Mouse (Mus musculus): ENCODE measurements around the gene Casc1. TPM values are rescaled to one million over a fixed set of nuclear protein-coding genes. Genes with fewer than 3 reads are reported as not detected.

Casc1 gene
- total and polyA plus RNA-seq, 3 experiments: 0.21 to 0.33 (median 0.25) TPM

- dilution Hi-C loops (cut with MboI; ENCODE audit: extremely low pct_ligation_motif_present, extremely low pct_unique_long_range_greater_than_20kb, low sequenced_read_pairs) (no loop called here), in situ Hi-C loops (cut with MboI; ENCODE audit: low pct_ligation_motif_present, low pct_unique_long_range_greater_than_20kb, low sequenced_read_pairs) (no loop called here)
- H3K9me3 ChIP-seq (replicated peaks; ENCODE audit: low read length): no peaks in the 10 kb centered on the region
- no peak overlapping the region for H3K4me2 ChIP-seq (ENCODE audit: insufficient read depth, low read depth, poor library complexity, severe bottlenecking)
- no peak for DNase-seq (ENCODE audit: extremely low read depth)
- no peak for TF ChIP-seq ETS1 (conservative IDR thresholded peaks at IDR 0.05; ENCODE audit: low read depth, low read length)
- no peak for TF ChIP-seq SMC3 (IDR thresholded peaks at IDR 0.05; ENCODE audit: low read depth, low read length)
- peaks cover 0 to 25% of the 10 kb centered on the region in 2 experiments; a peak in 2 of 4 replicates for H3K4me1 ChIP-seq (ENCODE audit: control insufficient read depth in 1 of 2, insufficient read depth in 2 of 2)
- H3K27ac ChIP-seq (ENCODE audit: insufficient read depth, low read depth): no peak overlapping the region
- peaks cover 53 to 96% of the 10 kb centered on the region in 2 experiments for H3K36me3 ChIP-seq (replicated peaks in 1 of 2; ENCODE audit: control insufficient read depth in 1 of 2, insufficient read depth in 1 of 2, low read length in 1 of 2)
- no peaks in the 10 kb centered on the region for H3K27me3 ChIP-seq (replicated peaks)
- no peaks in the 10 kb centered on the region for H3K79me2 ChIP-seq (replicated peaks; ENCODE audit: control insufficient read depth, extremely low read depth, insufficient read depth, poor library complexity, severe bottlenecking)
- H3K9ac ChIP-seq (ENCODE audit: insufficient read depth, low read depth): no peak overlapping the region
- H3K4me3 ChIP-seq (replicated peaks in 1 of 3; ENCODE audit: low read depth in 2 of 3, low read length in 2 of 3, poor library complexity in 1 of 3): no peak overlapping the region
Measured at GRCm38 (mm10) chr6:145173781-145174191, 37.0 kb downstream of the Casc1 start.

- H3K79me2 ChIP-seq (replicated peaks; ENCODE audit: control insufficient read depth, extremely low read depth, insufficient read depth, poor library complexity, severe bottlenecking): no peaks in the 10 kb centered on the region
- no peak overlapping the region for H3K9ac ChIP-seq (ENCODE audit: insufficient read depth, low read depth)
- H3K27me3 ChIP-seq (replicated peaks): no peaks in the 10 kb centered on the region
- H3K4me2 ChIP-seq (ENCODE audit: insufficient read depth, low read depth, poor library complexity, severe bottlenecking): no peak overlapping the region
- no peak overlapping the region for H3K4me3 ChIP-seq (replicated peaks in 1 of 3; ENCODE audit: low read depth in 2 of 3, low read length in 2 of 3, poor library complexity in 1 of 3)
- no peak for DNase-seq (ENCODE audit: extremely low read depth)
- H3K36me3 ChIP-seq (replicated peaks in 1 of 2; ENCODE audit: control insufficient read depth in 1 of 2, insufficient read depth in 1 of 2, low read length in 1 of 2): peaks cover 64 to 96% of the 10 kb centered on the region in 2 experiments
- no peak for TF ChIP-seq GABPA (IDR thresholded peaks at IDR 0.05; ENCODE audit: insufficient replicate concordance, low read depth, low read length)
- no peak for TF ChIP-seq TCF12 (IDR thresholded peaks at IDR 0.05; ENCODE audit: low read depth, low read length)
- no peak for TF ChIP-seq RCOR1 (conservative IDR thresholded peaks at IDR 0.05; ENCODE audit: low read depth, low read length)
- TF ChIP-seq USF1 (IDR thresholded peaks at IDR 0.05; ENCODE audit: low read depth, low read length): no peak
- no peak for TF ChIP-seq ZKSCAN1 (IDR thresholded peaks at IDR 0.05; ENCODE audit: borderline replicate concordance, low read depth, low read length)
- TF ChIP-seq EP300 (IDR thresholded peaks at IDR 0.05; ENCODE audit: low read length): no peak
- no peak for TF ChIP-seq CHD1 (IDR thresholded peaks at IDR 0.05; ENCODE audit: low read depth, low read length)
- no peak for TF ChIP-seq TBP (conservative IDR thresholded peaks at IDR 0.05; ENCODE audit: low read depth, low read length)
- TF ChIP-seq ELF1 (IDR thresholded peaks at IDR 0.05; ENCODE audit: low read depth, low read length): no peak
- TF ChIP-seq UBTF (IDR thresholded peaks at IDR 0.05; ENCODE audit: low read depth, low read length): no peak
- no peaks in the 10 kb centered on the region for H3K9me3 ChIP-seq (replicated peaks; ENCODE audit: low read length)
- peaks cover 0 to 18% of the 10 kb centered on the region in 2 experiments; a peak in 2 of 4 replicates for H3K4me1 ChIP-seq (ENCODE audit: control insufficient read depth in 1 of 2, insufficient read depth in 2 of 2)
- H3K27ac ChIP-seq (ENCODE audit: insufficient read depth, low read depth): no peak overlapping the region
- in situ Hi-C loops (cut with MboI; ENCODE audit: low pct_ligation_motif_present, low pct_unique_long_range_greater_than_20kb, low sequenced_read_pairs): no loop called here
- dilution Hi-C loops (cut with MboI; ENCODE audit: extremely low pct_ligation_motif_present, extremely low pct_unique_long_range_greater_than_20kb, low sequenced_read_pairs): no loop called here
Measured at GRCm38 (mm10) chr6:145171892-145172606, 38.8 kb downstream of the Casc1 start.

GRCm38 (mm10) chr6:145160581-145160980, 50.2 kb downstream of the Casc1 start:
- H3K27me3 ChIP-seq (replicated peaks): no peaks in the 10 kb centered on the region
- TF ChIP-seq POLR2AphosphoS2 (IDR thresholded peaks at IDR 0.05; ENCODE audit: low read depth, low read length) (no peak), RAD21 (IDR thresholded peaks at IDR 0.05; ENCODE audit: low read depth, low read length) (no peak)
- H3K36me3 ChIP-seq (replicated peaks in 1 of 2; ENCODE audit: control insufficient read depth in 1 of 2, insufficient read depth in 1 of 2, low read length in 1 of 2): peaks cover 47 to 84% of the 10 kb centered on the region in 2 experiments
- no peak overlapping the region for H3K4me2 ChIP-seq (ENCODE audit: insufficient read depth, low read depth, poor library complexity, severe bottlenecking)
- no peak overlapping the region for H3K4me3 ChIP-seq (replicated peaks in 1 of 3; ENCODE audit: low read depth in 2 of 3, low read length in 2 of 3, poor library complexity in 1 of 3)
- dilution Hi-C loops (cut with MboI; ENCODE audit: extremely low pct_ligation_motif_present, extremely low pct_unique_long_range_greater_than_20kb, low sequenced_read_pairs) (no loop called here), in situ Hi-C loops (cut with MboI; ENCODE audit: low pct_ligation_motif_present, low pct_unique_long_range_greater_than_20kb, low sequenced_read_pairs) (no loop called here)
- DNase-seq (ENCODE audit: extremely low read depth): no peak
- no peaks in the 10 kb centered on the region; the same call in 1 of the 2 replicates for H3K79me2 ChIP-seq (replicated peaks; ENCODE audit: control insufficient read depth, extremely low read depth, insufficient read depth, poor library complexity, severe bottlenecking)
- H3K9me3 ChIP-seq (replicated peaks; ENCODE audit: low read length): peaks cover 6% of the 10 kb centered on the region
- H3K9ac ChIP-seq (ENCODE audit: insufficient read depth, low read depth): no peak overlapping the region
- H3K27ac ChIP-seq (ENCODE audit: insufficient read depth, low read depth): no peak overlapping the region
- peaks cover 0 to 16% of the 10 kb centered on the region in 2 experiments; a peak in 2 of 4 replicates for H3K4me1 ChIP-seq (ENCODE audit: control insufficient read depth in 1 of 2, insufficient read depth in 2 of 2)
